In genomic region chr1:155854926-155855702, GRCm38 (mm10) we compare ENCODE assay signal across 13 mouse cellular contexts. TPM values are rescaled to one million over a fixed set of nuclear protein-coding genes. Genes with fewer than 3 reads are reported as not detected.
A peak's percentile ranks its signal among the peaks of the same experiment; 100 is the strongest.
DNase-seq lines count a peak whose midpoint lies in the region; ATAC-seq and TF ChIP-seq lines count a peak whose summit lies in the region.
"Had no signal": no experiment of that assay in that cellular context is flagged by ENCODE, and none has a peak within 500 bp of the region (broad histone marks: within the 10 kb centered on the region; RNA-seq: fewer than 3 reads in every experiment).

No protein-coding gene starts in this region.

- DNase-seq in kidney, adult 18-20 months: peak; percentile 9
- peak; percentile 23 for DNase-seq in Muller cell, postnatal 12 days (ENCODE audit: inconsistent ontology term)
- peak; percentile 31 for DNase-seq in brain, embryonic 14.5 days (ENCODE audit: low read depth)
- DNase-seq in cerebellum, postnatal 36 days: peak; percentile 89 to 90
- no peak for DNase-seq in frontal cortex, postnatal 14 days (ENCODE audit: low spot score in 2 of 2)
- DNase-seq in left cerebral cortex, adult 2 months (ENCODE audit: extremely low spot score in 1 of 2, low spot score in 2 of 2): no peak
- DNase-seq: right cerebral cortex, postnatal 4 days had no signal

- WGBS in kidney, embryonic 15.5 days: 76% methylated on average over 7 of the region's 7 CpGs

- TF ChIP-seq POLR2A in brain, embryonic 14.5 days (IDR thresholded peaks at IDR 0.05; ENCODE audit: borderline replicate concordance, extremely low read depth, insufficient read depth, insufficient read length, poor library complexity, severe bottlenecking): no peak

- H3K9me3 ChIP-seq in kidney, embryonic 15.5 days (replicated peaks): no peaks in the 10 kb centered on the region
- H3K9me3 ChIP-seq: heart, embryonic 13.5 days; hindbrain, embryonic 13.5 days; limb, embryonic 15.5 days had no signal

- no peak for ATAC-seq in kidney, embryonic 15.5 days (replicated peaks; ENCODE audit: low FRiP score)

- H3K36me3 ChIP-seq in kidney, embryonic 15.5 days: peaks cover 77% of the 10 kb centered on the region

- H3K4me1 ChIP-seq in kidney, embryonic 15.5 days: no peaks in the 10 kb centered on the region
- H3K4me1 ChIP-seq: heart, embryonic 13.5 days; hindbrain, embryonic 13.5 days; limb, embryonic 15.5 days had no signal

- intact Hi-C loops in left cerebral cortex, adult 2 months (cut with DNase I): no loop called here

- H3K4me2 ChIP-seq in kidney, embryonic 15.5 days: no peak overlapping the region
- H3K4me2 ChIP-seq: heart, embryonic 13.5 days; hindbrain, embryonic 13.5 days; limb, embryonic 15.5 days had no signal

- no peak overlapping the region for H3K27ac ChIP-seq in kidney, embryonic 15.5 days
- H3K27ac ChIP-seq in left cerebral cortex, adult 2 months: no peak overlapping the region
- H3K27ac ChIP-seq: heart, embryonic 13.5 days; hindbrain, embryonic 13.5 days; limb, embryonic 15.5 days had no signal

- TF ChIP-seq CTCF in brain, embryonic 14.5 days (IDR thresholded peaks at IDR 0.05; ENCODE audit: borderline replicate concordance, extremely low read depth, insufficient read depth, insufficient read length): no peak
- TF ChIP-seq CTCF in left cerebral cortex, adult 2 months (IDR thresholded peaks at IDR 0.05): no peak

- H3K4me3 ChIP-seq in kidney, embryonic 15.5 days (replicated peaks): no peak overlapping the region
- no peak overlapping the region for H3K4me3 ChIP-seq in left cerebral cortex, adult 2 months
- H3K4me3 ChIP-seq: erythroblast, embryonic 14.5 days; heart, embryonic 13.5 days; hindbrain, embryonic 13.5 days; limb, embryonic 15.5 days had no signal

- H3K27me3 ChIP-seq in kidney, embryonic 15.5 days: no peaks in the 10 kb centered on the region
- H3K27me3 ChIP-seq: CH12.LX; heart, embryonic 13.5 days; hindbrain, embryonic 13.5 days; limb, embryonic 15.5 days had no signal

- no peak overlapping the region for H3K9ac ChIP-seq in kidney, embryonic 15.5 days
- H3K9ac ChIP-seq: heart, embryonic 13.5 days; hindbrain, embryonic 13.5 days; limb, embryonic 15.5 days had no signal

RNA-seq across cellular contexts. Expression of gene Qsox1, which starts 42.4 kb away (rescaled TPM):
- polyA plus RNA-seq in kidney, embryonic 15.5 days (2015; fragmentation: Nextera tagmentation; extraction: Ambion mirVana): 28.2 and 29.4 TPM in 2 replicates
- polyA plus RNA-seq in brain, embryonic 14.5 days (2012; rRNA removed): 35.0 and 36.1 TPM in 2 replicates
- 10 to 100 TPM; 28.2 to 32.2 TPM for total RNA-seq in left cerebral cortex, adult 2 months (2021)

Comparison
In these comparisons a context has a peak if more than half of its experiments do, and no peak if none do; other contexts are left out.
1. DNase-seq: peak in kidney, adult 18-20 months (single experiment), Muller cell, postnatal 12 days (single experiment), brain, embryonic 14.5 days (single experiment) and cerebellum, postnatal 36 days (2 of 2); none in frontal cortex, postnatal 14 days (0 of 2) and left cerebral cortex, adult 2 months (0 of 2).